Mouse (Mus musculus) erythroid progenitor cell, adult 5-6 weeks (primary cell): ENCODE results near the gene Spsb3. TPM values are rescaled to one million over a fixed set of nuclear protein-coding genes. Genes with fewer than 3 reads are reported as not detected.

Experiments used
- ATAC-seq: replicated peaks from 2 replicates; pipeline ENCODE4 v1.8.0; 2016; ENCODE audit warnings: moderate number of reproducible peaks, mild to moderate bottlenecking, moderate TSS enrichment, inconsistent platforms; ENCODE audit not compliant: poor library complexity, low FRiP score, severe bottlenecking
- total RNA-seq, 2 experiments: library from RNA; stranded (forward) in 1 of 2; stranded (reverse) in 1 of 2; fragments of 150-400 nt in 1 of 2; fragments of 186-747, 209-891 nt in 1 of 2; gene quantifications; 2 replicates each; pipeline versions ENCODE4 v1.2.3 to v1.2.4; 2015 to 2017; ENCODE audit warnings: low replicate concordance in 2 of 2

The Spsb3 gene
- total RNA-seq, 2 experiments from 2014 or later = 47.5 to 90.5 TPM

DNA sequence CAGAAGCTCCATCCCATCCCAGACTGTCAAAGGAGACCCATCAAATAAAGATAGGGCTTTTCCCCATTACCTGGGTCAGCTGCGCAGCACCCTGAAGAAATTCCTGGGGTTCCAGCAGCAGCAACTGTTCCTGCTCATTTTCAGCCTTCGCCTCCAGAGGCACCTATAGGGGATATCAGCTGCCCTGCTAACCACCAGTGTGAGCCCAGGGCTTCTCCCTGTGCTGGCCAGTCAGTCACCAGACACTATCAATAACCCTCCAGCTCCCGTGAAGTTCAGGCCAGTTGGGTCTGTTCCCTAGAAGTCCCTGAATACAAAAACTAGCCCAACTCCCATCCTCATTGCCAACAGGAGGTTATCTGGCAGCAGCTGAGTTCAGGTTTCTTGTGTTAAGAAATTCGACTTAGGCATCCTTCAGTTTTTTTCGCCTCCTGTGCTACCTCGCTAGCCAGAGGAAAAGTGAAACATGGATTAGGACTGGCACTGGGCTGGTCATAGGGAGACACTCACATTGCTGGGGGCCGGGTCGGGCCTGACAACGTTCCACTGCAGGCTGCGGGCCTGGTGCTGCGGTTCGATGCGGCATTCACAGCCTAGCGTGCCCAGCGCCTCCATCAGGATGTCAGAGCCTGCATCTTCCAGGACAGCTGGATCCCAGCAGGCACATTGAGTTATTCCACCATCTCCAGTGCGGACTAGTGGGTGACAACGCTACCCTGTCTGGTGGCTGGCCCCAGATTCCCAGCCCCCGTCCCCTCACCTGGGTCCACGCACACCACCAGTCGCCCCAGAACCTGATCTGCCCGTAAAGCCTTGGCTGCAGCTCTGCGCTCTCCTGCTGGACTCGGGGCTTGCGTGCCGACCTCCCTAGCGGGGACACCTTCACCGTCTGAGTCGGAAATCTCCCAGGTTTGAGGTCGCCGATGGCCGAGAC, 7.9 kb downstream of the Spsb3 start:
- peak; percentile 31 for ATAC-seq

DNA sequence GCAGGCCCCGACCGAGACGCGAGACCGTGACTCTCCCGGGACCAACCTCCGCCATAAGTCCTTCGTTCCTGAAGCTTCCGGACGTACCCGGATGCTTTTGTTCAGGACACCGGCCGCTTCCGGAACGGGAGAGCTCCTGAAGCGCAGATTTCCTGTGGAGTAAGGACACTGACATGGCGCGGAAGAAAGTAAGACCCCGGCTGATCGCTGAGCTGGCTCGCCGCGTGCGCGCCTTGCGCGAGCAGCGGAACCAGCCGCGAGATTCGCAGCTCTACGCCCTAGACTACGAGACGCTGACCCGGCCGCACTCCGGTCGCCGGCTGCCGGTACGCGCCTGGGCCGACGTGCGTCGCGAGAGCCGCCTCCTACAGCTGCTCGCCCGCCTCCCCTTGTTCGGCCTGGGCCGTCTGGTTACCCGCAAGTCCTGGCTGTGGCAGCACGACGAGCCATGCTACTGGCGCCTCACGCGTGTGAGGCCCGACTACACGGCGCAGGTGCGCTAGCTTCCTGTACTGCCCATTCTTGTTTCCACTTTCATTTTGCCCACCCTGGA, 8.6 kb downstream of the Spsb3 start, which contains the start of the genes Eme2 and Mrps34:
Gene Eme2 (minus strand): TSS at position 93 of the 553 bp plus-strand sequence.
Gene Mrps34 (plus strand): TSS at position 122 of the 553 bp plus-strand sequence.
- peak; percentile 51 for ATAC-seq

DNA sequence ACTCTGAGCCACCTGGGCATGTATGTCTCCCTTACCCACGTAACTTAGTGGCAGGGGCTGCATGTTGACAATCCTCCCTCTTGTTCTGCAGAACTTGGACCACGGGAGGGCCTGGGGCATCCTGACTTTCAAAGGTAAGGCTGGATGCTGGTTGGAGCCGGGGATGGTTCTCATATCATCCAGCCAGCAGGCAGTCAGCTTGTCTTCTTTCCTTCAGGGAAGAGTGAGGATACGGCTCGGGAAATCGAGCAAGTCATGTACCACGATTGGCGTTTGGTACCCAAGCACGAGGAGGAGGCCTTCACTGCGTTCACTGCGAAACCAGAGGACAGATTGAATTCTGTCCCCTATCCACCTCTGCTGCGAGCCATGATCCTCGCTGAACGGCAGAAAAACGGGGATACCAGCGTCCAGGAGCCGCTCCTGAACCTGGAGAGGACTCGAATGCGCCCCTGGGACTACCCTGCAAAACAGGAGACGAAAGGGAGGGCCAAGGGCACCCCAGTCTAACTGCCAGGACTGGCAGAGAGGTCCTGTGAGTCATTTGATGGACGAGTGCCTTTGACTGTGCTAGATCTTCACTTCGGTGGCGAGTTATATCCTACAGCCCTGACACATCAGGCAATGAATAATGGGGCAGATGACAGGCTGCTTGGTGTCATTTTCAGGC, 9.3 kb downstream of the Spsb3 start:
- ATAC-seq = 0 out of 2 replicates have a peak, but pooled peaks have one; percentile 18

DNA sequence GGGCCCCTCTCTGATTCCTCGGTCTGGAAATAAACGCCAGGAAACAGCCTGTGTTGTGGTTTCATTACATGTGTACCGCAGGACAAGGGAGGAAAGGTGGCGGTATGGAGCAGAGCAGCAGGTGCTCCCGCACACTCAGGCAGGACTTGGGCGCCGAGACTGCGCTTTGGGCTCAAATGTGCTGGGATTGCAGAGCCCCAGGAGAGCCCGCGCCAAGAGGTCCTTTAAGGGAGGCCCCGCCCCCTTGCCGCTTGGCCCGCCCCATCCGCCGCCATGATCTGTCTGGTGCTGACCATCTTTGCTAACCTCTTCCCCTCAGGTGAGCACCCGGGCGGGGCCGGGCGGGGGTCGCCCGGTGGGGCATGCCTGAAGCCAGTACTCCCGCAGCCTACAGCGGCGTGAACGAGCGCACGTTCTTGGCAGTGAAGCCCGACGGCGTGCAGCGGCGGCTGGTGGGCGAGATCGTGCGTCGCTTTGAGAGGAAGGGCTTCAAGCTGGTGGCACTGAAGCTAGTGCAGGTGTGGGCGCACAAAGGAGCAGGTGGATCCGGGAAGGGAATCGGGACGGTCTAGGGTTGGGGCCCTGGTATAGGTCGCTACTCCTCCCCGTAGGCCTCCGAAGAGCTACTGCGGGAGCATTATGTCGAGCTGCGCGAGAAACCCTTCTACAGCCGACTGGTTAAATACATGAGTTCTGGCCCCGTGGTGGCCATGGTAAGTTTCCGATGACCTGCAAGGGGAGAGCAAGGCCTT, 10.0 kb downstream of the Spsb3 start, which contains the start of gene Nme3:
Gene Nme3 (plus strand): TSS at position 260 of the 752 bp plus-strand sequence.
- ATAC-seq = peak; percentile 69

DNA sequence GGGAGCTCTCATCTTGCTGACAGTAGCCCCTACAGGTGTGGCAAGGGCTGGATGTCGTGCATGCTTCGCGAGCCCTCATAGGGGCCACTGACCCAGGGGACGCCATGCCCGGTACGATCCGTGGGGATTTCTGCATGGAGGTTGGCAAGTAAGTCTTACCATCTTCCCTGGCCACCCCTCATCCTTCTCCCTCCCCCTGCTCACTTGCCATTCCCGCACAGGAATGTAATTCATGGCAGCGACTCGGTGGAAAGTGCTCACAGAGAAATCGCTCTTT, 10.5 kb downstream of the Spsb3 start:
- no peak for ATAC-seq

DNA sequence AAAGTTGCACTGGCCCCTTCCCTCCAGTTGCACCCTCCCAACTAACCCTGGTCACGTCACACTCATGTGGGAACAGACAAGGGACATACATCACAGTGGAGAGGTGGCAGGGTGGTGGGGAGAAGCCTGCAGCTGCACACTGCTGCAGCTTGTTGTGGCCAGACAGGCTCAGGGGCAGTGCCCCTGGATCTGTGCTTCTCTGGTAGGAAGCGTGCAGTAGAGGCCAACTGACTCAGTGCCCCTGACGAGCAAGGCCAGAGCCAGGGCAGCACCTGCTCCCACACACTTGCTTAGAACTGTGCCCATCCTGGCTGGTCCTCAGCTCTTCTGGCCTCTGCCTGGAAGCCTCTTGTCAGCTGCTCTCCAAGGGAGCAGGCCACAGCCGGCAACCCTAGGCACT, 11.2 kb downstream of the Spsb3 start:
- ATAC-seq = no peak

DNA sequence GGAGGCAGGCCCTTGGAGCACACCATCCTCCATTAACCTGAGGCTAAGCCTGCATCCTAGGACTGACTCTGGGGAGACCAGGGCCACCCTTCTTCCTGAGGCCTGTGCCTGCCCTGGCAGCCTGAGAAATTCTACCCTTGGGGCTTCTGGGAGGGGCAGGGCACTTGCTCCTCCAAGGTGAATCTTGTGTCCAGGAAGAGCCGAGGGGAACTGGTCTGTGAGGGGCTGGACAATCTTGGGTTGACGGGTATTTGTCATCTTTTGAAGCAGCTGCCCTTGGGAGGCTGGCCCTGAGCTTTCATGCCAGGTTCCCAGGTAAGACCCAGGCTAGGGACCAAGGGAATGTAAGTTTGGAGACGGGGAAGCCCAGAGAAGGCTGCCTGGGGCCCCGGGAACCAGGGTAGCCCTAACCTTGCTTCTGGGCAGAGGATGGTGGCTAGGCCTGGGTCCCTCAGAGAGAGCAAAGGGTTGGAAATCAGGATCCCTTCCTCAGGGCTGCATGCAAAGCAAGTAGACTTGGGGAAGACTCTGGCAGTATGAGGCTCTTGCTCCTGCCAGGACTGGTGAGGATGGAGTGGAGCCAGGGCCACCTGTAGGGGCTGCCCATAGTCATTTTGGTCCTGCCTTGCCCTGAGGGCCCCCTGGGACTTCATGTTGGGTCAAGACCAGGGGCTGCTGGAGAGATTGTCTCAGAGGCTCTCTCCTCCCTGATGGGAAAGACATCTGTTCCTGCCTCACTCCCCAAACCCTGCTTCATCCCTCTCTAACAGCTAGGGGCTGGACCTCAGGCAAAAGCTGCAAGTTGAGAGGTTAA, 11.8 kb downstream of the Spsb3 start:
- ATAC-seq = no peak

DNA sequence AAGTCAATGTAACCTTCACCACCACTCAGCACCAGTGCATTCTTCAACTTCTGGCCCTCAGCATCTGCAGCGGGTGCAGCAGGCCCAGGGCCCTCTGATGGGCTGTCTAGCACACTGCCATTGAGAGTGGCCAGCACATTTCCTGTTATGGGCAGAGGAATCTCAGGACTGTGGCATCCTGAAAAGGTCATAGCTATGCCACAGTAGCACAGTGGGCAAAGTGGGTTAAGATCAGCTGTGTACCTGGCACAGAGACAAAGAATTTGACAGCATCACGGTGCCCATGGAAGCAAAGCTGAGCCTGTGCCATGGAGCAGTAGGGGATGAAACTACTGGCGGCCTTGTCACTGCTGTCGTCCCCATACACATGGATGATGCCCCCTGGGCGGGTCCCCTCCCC, 12.7 kb downstream of the Spsb3 start:
- ATAC-seq = no peak

DNA sequence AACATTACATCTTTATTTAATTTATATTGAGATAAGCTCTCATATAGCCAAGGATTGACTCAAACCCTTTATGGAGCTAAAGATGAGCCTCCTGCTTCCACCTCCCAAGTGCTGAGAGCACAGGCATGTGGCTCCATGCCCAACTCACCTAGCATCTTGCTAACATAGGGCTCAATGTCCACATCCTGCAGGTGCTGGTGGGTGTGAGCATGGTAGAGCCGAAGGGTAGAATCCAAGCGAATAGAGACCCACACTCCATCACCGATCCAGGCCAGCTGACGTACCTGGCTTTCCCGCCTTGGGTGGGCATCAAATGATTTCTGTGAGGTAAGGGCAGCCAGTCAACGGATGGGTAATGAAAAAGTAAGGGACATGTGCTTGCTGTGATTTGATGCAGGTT, 13.6 kb downstream of the Spsb3 start:
- no peak for ATAC-seq

DNA sequence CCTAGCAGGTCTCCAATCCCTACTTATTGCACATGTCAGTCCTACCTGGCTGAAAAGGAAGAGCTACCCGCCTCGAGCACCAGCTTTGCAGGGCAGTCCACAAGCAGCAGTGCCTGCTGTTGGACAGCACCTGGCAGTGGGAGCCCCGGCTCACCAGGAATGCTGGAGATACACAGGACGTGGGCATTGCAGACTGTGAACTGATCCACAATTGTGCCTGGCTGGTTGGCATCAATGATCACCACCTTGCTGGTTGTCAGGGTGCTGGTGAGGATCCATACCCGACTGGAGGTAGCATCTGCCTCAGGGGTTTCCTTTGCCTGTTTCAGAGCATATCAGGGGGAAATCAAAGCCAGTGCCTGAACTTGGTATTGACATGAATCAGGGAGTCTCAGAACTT, 15.7 kb downstream of the Spsb3 start:
- ATAC-seq = no peak; the same call in 1 of the 2 replicates

DNA sequence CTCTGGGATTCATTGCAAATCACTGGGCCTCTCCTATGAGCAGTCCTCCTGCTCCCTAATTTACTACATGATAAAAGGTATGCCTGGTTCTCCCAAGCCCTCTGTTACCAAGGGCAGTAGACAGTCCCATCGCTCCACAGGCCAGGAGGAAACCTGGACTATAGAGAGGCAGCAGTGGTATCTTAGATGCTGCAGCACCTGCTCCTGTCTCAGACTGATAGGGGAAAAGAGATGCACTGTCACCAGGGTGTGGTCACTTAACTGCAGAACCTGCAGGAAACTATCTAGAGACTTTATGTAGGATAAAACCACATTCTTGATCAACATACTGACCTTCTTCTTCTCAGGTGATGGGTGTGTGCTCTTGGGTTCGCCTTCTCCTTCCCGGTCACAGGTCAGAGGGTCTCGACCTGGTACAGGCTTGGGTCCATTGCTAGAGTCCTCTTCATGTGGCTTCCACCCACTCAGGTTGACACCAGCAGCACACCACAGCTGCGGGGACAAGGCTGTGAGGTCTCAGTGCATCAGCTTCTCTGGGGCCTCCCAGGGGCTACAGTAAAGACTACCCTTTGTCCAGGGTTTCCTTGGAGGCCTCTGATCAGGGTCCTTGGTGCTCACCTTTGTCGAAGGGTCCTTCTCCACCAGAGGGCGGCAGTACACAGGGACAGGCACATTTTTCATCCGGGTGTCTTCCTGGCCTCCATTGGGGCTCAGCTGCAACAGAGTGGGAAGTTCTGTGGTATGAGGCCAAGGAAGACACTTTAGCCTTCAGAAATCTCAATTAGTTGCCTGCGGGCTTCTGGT, 16.4 kb downstream of the Spsb3 start:
- peak; percentile 88 for ATAC-seq

DNA sequence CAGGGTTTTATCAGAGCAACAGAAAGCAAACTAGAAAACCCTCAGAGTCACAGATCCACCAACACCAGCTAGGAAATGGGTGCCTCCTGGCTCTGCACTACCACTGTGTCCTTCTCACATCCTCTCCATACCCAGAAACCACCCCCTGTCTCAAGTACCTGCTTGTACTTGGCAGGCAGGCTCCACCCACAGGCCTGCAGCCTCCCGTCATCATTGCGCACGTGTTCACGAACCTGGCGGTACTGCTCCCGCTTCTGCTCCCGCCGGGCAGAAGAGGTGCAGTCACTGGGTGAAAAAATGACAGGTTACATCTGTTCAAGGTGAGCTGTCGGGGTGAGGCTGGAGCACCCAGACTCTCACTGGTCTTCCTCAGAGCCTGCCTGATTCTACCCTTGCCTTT, 17.3 kb downstream of the Spsb3 start:
- ATAC-seq = no peak

DNA sequence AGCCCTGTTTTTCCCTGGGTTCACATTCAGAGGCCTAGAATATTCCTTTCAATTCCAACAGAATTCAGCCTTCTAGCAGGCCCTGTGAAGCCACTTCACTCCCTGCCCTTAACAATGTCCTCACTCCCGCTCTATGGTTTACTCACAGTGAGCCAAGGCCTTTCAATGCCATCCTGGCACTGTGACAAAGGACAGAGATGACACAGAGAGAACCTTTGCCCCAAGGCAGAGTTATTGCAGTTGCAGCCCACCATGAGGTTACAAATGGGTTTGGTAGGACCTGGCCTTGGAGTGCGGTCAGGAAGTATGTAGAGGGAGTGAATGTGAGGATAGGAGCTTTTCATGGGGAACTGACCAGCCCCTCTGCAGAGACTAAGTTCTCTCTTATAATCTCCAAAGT, 21.1 kb downstream of the Spsb3 start:
- no peak for ATAC-seq

DNA sequence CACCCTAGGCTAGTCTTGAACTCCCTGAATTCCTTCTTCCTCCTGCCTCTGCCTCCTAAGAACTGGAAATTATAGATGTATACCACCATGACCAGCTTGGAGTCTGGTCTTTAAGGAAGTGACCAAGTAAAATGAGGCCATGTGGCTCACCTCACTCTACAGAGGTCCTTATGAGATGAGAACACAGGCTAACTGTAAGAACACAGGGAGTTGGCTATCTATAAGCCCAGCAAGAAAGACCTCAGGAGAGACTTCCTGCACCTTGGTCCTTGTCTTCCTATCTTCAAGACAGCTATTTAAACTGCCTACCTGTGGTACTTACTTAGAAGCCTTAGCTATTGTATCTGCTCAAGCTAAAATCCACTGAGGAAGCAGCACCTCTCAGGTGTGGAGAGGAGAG, 27.5 kb downstream of the Spsb3 start:
- no peak for ATAC-seq

DNA sequence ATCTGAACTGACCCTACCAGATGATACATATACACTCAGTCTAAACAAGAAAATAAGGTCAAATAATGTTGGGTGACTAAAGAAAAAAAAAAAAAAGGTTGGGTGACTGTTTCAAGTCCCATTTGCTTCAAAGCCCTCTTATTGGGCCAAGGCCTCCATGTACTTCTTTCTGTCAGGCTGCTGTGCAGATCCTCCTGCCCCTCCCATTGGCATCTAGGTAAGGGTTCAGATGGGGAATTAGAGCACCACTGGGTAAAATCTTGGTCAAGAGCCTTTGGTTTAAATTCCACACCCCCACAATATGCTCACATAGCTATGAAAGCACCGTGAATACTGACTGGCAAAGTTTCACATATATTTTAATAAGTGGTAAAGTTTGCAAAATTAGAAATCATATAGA, 36.8 kb downstream of the Spsb3 start:
- ATAC-seq = no peak

DNA sequence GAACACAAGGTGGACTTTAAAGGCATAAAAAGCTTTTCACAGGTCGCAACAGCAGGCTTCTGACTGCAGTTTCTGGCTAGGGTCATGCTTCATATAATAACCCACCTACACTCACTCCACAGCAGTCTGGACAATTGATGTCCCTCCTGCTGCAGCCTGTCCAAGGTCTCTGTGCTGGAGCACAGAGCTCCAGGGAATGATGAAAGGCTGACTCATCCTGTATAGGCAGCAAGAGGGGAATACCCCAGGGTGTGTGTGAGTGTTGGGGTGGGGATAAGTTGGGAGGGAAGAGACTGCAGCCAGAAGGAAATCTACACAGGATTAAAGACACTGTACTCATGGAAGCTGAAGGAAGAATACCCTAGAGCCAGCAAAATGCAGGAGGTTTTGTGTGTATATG, 43.1 kb downstream of the Spsb3 start:
- no peak for ATAC-seq

DNA sequence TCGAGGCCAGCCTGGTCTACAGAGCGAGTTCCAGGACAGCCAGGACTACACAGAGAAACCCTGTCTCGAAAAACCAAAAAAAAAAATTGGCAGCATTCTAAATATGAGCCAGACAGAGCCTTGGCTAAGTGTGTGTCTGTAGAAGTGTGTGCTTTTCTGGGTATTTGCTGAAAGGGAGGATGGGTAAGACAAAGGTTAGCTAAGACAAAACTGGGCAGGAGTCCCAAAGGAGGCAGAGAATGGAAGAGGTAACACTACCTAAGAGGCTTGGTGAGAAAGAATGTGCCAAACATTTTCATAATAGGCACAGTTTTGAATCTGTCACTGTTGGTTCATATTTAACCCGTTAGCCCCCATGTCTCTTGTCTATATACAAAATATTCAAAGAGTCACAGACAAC, 46.0 kb downstream of the Spsb3 start:
- ATAC-seq = no peak

DNA sequence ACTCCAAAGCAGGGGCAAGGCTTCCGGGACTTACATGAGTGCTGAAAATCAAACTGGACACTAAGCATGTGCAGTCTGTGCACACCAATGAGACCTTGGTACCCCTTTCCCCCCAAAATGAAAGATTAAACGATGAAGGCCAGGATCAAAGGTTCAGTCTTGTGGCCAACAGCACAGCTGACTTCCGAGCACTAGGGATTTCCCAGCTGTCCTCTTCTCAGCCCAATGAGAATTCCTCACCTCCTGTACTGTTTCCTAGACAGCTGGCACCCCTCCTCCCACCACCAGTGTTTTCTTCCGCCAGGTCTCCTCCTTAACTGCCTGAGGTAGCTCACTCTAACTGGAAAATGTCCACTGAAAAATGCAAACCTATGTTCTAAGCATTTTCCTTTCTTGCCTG, 46.7 kb downstream of the Spsb3 start:
- no peak for ATAC-seq

DNA sequence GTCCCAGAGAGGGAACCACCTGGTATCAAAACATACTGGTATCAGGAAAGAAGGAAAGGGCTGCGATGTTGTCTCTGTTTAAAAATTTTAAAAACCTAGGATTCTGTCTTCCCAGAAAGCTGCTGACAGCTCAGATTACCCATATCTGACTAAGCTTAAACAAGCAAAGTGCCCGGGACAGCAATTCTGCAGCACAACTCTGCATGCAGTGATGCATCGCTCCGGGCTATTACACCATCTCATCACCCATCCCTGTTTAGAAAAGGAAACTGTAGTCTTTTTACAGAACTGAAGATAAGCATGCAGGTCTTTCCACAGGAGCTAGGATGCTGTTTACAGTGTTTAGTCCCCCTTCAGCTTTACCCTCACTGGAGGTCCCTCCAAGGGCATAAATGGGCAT, 48.5 kb downstream of the Spsb3 start:
- no peak for ATAC-seq
